Mouse (Mus musculus) heart, embryonic 15.5 days (tissue): ENCODE data around the gene Gm28729. TPM values are rescaled to one million over a fixed set of nuclear protein-coding genes. Genes with fewer than 3 reads are reported as not detected.

Experiments
- ATAC-seq: fragments of 200-750 bp; cut with Nextera tagmentation; replicated peaks from 2 replicates; pipeline ENCODE4 v1.8.0; 2017; ENCODE audit warnings: low read depth, moderate TSS enrichment; ENCODE audit not compliant: insufficient number of reproducible peaks, insufficient read depth, low FRiP score
- H3K27ac ChIP-seq: fragments of 300-500 bp; sonication (generic); 2 replicates; pipeline ENCODE4 v1.5.1; 2015; ENCODE audit warnings: mild to moderate bottlenecking, inconsistent platforms
- H3K27me3 ChIP-seq: fragments of 300-500 bp; sonication (generic); 2 replicates; pipeline ENCODE4 v1.6.1; 2015; ENCODE audit warnings: inconsistent platforms
- H3K36me3 ChIP-seq: fragments of 300-500 bp; sonication (generic); 2 replicates; pipeline ENCODE4 v1.6.1; 2015; ENCODE audit warnings: mild to moderate bottlenecking, inconsistent platforms
- H3K4me1 ChIP-seq: fragments of 300-500 bp; sonication (generic); replicated peaks from 2 replicates; pipeline ENCODE4 v1.6.1; 2015; ENCODE audit warnings: inconsistent platforms
- H3K4me2 ChIP-seq: fragments of 300-500 bp; sonication (generic); 2 replicates; pipeline ENCODE4 v1.6.1; 2015; ENCODE audit warnings: inconsistent platforms, mild to moderate bottlenecking, moderate library complexity
- H3K4me3 ChIP-seq: fragments of 300-500 bp; sonication (generic); 2 replicates; pipeline ENCODE4 v1.5.1; 2015; ENCODE audit warnings: mild to moderate bottlenecking, inconsistent platforms
- H3K9ac ChIP-seq: fragments of 300-500 bp; sonication (generic); 2 replicates; pipeline ENCODE4 v1.6.1; 2015; ENCODE audit warnings: mild to moderate bottlenecking, inconsistent platforms
- H3K9me3 ChIP-seq: fragments of 300-500 bp; sonication (generic); replicated peaks from 2 replicates; pipeline ENCODE4 v1.6.1; 2016; ENCODE audit warnings: inconsistent platforms
- WGBS: fragments of 180-500 bp; shearing (Covaris S2); methylation state at CpG from one replicate; pipeline ENCODE4 v1.1.7; 2015; ENCODE audit warnings: mixed read lengths; 5-methylcytosine and 5-hydroxymethylcytosine counted together
- polyA plus RNA-seq: library from polyadenylated mRNA; unstranded; fragments of >200 nt; fragmentation: Nextera tagmentation; extraction: Ambion mirVana; gene quantifications from 2 replicates; pipeline ENCODE4 v1.2.1, GENCODE M21; 2015

Gm28729 gene
- polyA plus RNA-seq, 1 experiment from 2014 or later: not detected

DNA sequence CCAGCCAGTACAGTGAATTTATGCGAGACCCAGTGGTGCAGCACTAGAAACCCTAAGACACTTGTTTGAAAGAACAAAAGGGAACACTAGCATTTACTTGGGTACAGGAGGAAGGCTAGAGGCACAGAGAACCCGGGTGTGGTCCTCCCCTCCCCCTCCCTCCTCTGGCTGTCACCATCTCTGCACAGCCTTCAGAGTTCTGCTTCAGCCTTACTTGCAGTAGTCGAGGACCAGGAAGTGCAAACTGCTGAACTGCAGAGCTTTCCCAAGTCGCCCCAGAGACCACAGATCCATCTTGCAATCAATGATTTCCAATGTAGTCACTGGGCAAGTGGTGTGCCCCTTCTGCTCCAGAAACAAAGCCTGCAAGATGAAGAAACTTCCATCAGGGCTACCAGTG lies 7.6 kb downstream of the Gm28729 start:
- Histone ChIP-seq H3K4me3 (no peak overlapping the region), H3K36me3 (no peaks in the 10 kb centered on the region), H3K4me1 (no peaks in the 10 kb centered on the region), H3K27ac (no peak overlapping the region), H3K9ac (no peak overlapping the region), H3K27me3 (no peaks in the 10 kb centered on the region), H3K4me2 (no peak overlapping the region), H3K9me3 (no peaks in the 10 kb centered on the region)
- WGBS: 24% methylated on average over 4 of the region's 4 CpGs
- ATAC-seq: no peak

DNA sequence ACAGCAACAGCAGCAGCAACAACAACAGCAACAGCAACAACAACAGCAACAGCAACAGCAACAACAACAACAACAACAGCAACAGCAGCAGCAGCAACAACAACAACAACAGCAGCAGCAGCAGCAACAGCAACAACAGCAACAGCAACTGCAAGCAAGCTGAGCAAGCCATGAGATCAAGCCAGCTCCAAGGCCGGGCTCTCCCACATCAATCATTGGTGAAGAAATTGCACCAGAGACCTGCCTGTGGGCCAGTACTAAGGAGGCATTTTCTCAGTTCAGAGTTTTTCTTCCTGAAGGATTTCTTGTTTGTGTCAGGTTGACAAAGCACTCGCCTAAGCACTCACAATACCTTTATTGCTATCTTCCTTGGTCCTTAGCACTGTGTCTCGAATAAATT lies 8.3 kb downstream of the Gm28729 start:
- Histone ChIP-seq H3K9ac (no peak overlapping the region), H3K4me1 (no peaks in the 10 kb centered on the region), H3K4me2 (no peak overlapping the region), H3K27me3 (no peaks in the 10 kb centered on the region), H3K27ac (no peak overlapping the region), H3K36me3 (no peaks in the 10 kb centered on the region), H3K9me3 (no peaks in the 10 kb centered on the region), H3K4me3 (no peak overlapping the region)
- WGBS: 67% methylated on average over 3 of the region's 3 CpGs
- ATAC-seq: no peak

- H3K4me2 ChIP-seq: no peak overlapping the region
- no peaks in the 10 kb centered on the region for H3K9me3 ChIP-seq
- no peak overlapping the region for H3K4me3 ChIP-seq
- no peak overlapping the region for H3K27ac ChIP-seq
- no peaks in the 10 kb centered on the region for H3K4me1 ChIP-seq
- no peak overlapping the region for H3K9ac ChIP-seq
- WGBS: 77% methylated on average over 5 of the region's 5 CpGs
- no peaks in the 10 kb centered on the region for H3K36me3 ChIP-seq
- ATAC-seq: no peak
- H3K27me3 ChIP-seq: no peaks in the 10 kb centered on the region
Observed at GRCm38 (mm10) chr9:96515737-96516136, 9.3 kb downstream of the Gm28729 start.

DNA sequence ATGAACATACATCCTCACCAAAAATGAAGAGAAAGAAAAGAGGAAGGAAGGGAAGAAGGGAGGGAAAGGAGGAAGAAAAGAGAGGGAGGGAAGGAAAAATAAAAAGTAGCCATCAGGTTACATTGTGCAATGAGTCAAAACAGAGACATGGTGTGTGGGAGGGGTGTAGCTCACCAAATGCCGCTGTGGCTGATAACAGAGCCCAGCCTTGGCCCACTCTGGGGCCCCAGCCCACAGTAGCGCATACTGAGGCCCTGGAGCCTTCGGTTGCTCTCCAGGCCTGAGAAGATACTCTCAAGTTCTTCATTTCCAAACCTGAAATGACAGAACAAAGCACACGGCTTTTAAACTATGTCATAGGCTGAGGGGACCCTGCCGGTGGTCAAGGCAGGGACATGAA lies 10.8 kb downstream of the Gm28729 start:
- WGBS: 55% methylated on average over 5 of the region's 5 CpGs
- Histone ChIP-seq H3K4me3 (no peak overlapping the region), H3K9me3 (no peaks in the 10 kb centered on the region), H3K36me3 (no peaks in the 10 kb centered on the region), H3K27ac (no peak overlapping the region), H3K9ac (no peak overlapping the region), H3K27me3 (no peaks in the 10 kb centered on the region), H3K4me2 (no peak overlapping the region), H3K4me1 (no peaks in the 10 kb centered on the region)
- no peak for ATAC-seq

GRCm38 (mm10) chr9:96506011-96506498 lies 19.0 kb downstream of the Gm28729 start:
- Histone ChIP-seq H3K36me3 (no peaks in the 10 kb centered on the region), H3K4me3 (no peak overlapping the region), H3K9ac (no peak overlapping the region), H3K9me3 (no peaks in the 10 kb centered on the region), H3K27ac (no peak overlapping the region), H3K4me1 (no peaks in the 10 kb centered on the region), H3K27me3 (no peaks in the 10 kb centered on the region), H3K4me2 (no peak overlapping the region)
- 53% methylated on average over 10 of the region's 10 CpGs for WGBS
- no peak for ATAC-seq

GRCm38 (mm10) chr9:96505156-96505555 lies 19.9 kb downstream of the Gm28729 start:
- Histone ChIP-seq H3K9ac (no peak overlapping the region), H3K4me1 (no peaks in the 10 kb centered on the region), H3K4me3 (no peak overlapping the region), H3K4me2 (no peak overlapping the region), H3K27ac (no peak overlapping the region), H3K36me3 (no peaks in the 10 kb centered on the region), H3K27me3 (no peaks in the 10 kb centered on the region), H3K9me3 (no peaks in the 10 kb centered on the region)
- no peak for ATAC-seq
- WGBS: 84% methylated on average over 4 of the region's 4 CpGs

GRCm38 (mm10) chr9:96504116-96504895 lies 20.8 kb downstream of the Gm28729 start:
- ATAC-seq: no peak
- Histone ChIP-seq H3K27ac (no peak overlapping the region), H3K4me1 (no peaks in the 10 kb centered on the region), H3K9me3 (no peaks in the 10 kb centered on the region), H3K4me2 (no peak overlapping the region), H3K27me3 (no peaks in the 10 kb centered on the region), H3K9ac (no peak overlapping the region), H3K36me3 (no peaks in the 10 kb centered on the region), H3K4me3 (no peak overlapping the region)
- whole genome bisulfite sequencing: 75% methylated on average over 17 of the region's 17 CpGs

DNA sequence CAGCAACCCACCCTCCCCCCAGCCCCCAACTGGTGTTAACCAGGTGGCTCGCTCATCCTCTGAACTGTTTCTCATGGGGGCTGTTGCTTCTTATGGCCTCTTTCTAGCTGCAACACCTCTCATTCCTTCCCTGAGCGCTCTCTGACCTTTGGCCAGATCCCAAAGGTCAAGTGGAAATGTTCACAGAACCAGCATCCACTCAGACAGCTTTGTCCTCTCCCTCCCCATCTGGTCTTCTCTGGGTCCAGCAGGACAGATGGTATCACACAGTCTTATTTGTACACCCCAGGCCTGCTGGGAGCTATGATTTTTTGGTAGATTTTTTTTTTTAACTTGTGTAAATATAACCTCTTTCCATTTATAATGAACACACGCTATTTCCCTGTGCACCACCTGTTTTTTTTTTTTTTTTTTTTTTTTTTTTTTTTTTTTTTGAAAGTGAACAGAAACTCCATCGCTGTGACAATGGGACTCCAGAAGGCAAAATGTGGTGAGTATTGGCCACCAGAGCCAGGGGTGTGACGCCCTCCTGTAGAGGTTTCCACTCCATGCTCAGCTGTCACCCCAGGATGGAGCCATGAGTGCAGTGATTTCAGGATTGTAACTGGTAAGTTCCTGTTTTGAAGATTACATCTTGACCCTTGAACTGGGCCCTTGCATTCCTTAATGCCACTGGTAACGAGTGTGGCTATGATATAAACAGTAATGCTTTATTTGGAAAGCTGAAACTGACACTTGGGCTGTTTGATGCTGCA lies 22.0 kb downstream of the Gm28729 start:
- no peaks in the 10 kb centered on the region for H3K27me3 ChIP-seq
- no peak overlapping the region for H3K27ac ChIP-seq
- WGBS: 70% methylated on average over 6 of the region's 6 CpGs
- H3K4me2 ChIP-seq: no peak overlapping the region
- no peak for ATAC-seq
- H3K9me3 ChIP-seq: no peaks in the 10 kb centered on the region
- H3K36me3 ChIP-seq: no peaks in the 10 kb centered on the region
- H3K4me3 ChIP-seq: no peak overlapping the region
- H3K9ac ChIP-seq: no peak overlapping the region
- no peaks in the 10 kb centered on the region for H3K4me1 ChIP-seq

GRCm38 (mm10) chr9:96501217-96501616 lies 23.8 kb downstream of the Gm28729 start:
- H3K4me2 ChIP-seq: no peak overlapping the region
- H3K36me3 ChIP-seq: no peaks in the 10 kb centered on the region
- no peaks in the 10 kb centered on the region for H3K4me1 ChIP-seq
- H3K27me3 ChIP-seq: no peaks in the 10 kb centered on the region
- 55% methylated on average over 7 of the region's 7 CpGs for WGBS
- no peak overlapping the region for H3K27ac ChIP-seq
- no peaks in the 10 kb centered on the region for H3K9me3 ChIP-seq
- no peak for ATAC-seq
- no peak overlapping the region for H3K4me3 ChIP-seq
- no peak overlapping the region for H3K9ac ChIP-seq

- no peaks in the 10 kb centered on the region for H3K36me3 ChIP-seq
- H3K9me3 ChIP-seq: no peaks in the 10 kb centered on the region
- no peak overlapping the region for H3K4me2 ChIP-seq
- no peaks in the 10 kb centered on the region for H3K27me3 ChIP-seq
- no peak overlapping the region for H3K9ac ChIP-seq
- no peak for ATAC-seq
- 27% methylated on average over 3 of the region's 3 CpGs for WGBS
- H3K27ac ChIP-seq: no peak overlapping the region
- no peak overlapping the region for H3K4me3 ChIP-seq
- H3K4me1 ChIP-seq: no peaks in the 10 kb centered on the region
Observed at GRCm38 (mm10) chr9:96493212-96493611, 31.9 kb downstream of the Gm28729 start.

DNA sequence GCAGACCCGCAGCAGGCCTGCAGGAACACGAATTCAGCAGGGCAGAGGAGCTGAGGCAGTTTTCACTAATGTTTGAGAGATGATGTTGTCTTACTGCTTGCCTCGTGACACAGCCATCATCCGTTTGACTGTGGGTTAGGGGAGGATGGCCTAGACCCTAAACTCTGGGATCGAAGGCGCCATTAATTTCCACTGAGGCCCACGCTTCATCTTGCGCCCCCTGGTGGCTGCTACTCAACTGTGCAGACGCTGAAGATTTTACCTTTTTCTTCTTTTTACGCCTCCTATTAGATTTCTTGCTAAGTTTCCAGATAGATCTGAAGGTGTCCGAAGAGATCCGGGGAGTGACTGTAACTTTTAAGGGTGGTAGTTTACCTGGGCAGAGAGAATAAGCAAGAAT lies 33.3 kb downstream of the Gm28729 start:
- Histone ChIP-seq H3K4me2 (peak overlapping the region; percentile 14; the same call in 1 of the 2 replicates), H3K27ac (no peak overlapping the region), H3K36me3 (no peaks in the 10 kb centered on the region), H3K9ac (no peak overlapping the region), H3K4me1 (no peaks in the 10 kb centered on the region), H3K9me3 (no peaks in the 10 kb centered on the region), H3K27me3 (no peaks in the 10 kb centered on the region), H3K4me3 (no peak overlapping the region)
- no peak for ATAC-seq
- WGBS: 38% methylated on average over 12 of the region's 12 CpGs
